Mouse (Mus musculus): ENCODE data around the gene Aebp2. TPM values are rescaled to one million over a fixed set of nuclear protein-coding genes. Genes with fewer than 3 reads are reported as not detected.

The Aebp2 gene
- polyA plus RNA-seq, 1 experiment from 2014 or later: 12.4 TPM

- Histone ChIP-seq H3K36me3 (ENCODE audit: control insufficient read depth, insufficient read depth, low read length) (no peaks in the 10 kb centered on the region), H3K4me3 (ENCODE audit: low read depth, low read length) (no peak overlapping the region), H3K4me1 (ENCODE audit: control insufficient read depth, insufficient read depth, low read length) (no peaks in the 10 kb centered on the region), H3K4me2 (no peak overlapping the region), H3K9ac (ENCODE audit: low read depth, low read length) (no peak overlapping the region), H3K27ac (ENCODE audit: low read depth, low read length) (no peak overlapping the region), H3K27me3 (ENCODE audit: control insufficient read depth, insufficient read depth, low read length) (no peaks in the 10 kb centered on the region), H3K9me3 (replicated peaks; ENCODE audit: control insufficient read depth, low read length) (no peaks in the 10 kb centered on the region)
- 80% methylated on average over 13 of the region's 13 CpGs for WGBS (ENCODE audit: insufficient replicate concordance)
- no peak for ATAC-seq (replicated peaks; ENCODE audit: insufficient number of reproducible peaks, low FRiP score, low TSS enrichment)
These were observed 10.5 kb upstream of the Aebp2 start for GRCm38 (mm10) chr6:140611893-140612473.

GRCm38 (mm10) chr6:140613822-140614221 lies 8.6 kb upstream of the Aebp2 start:
- Histone ChIP-seq H3K4me3 (ENCODE audit: low read depth, low read length) (no peak overlapping the region), H3K9me3 (replicated peaks; ENCODE audit: control insufficient read depth, low read length) (no peaks in the 10 kb centered on the region), H3K4me1 (ENCODE audit: control insufficient read depth, insufficient read depth, low read length) (no peaks in the 10 kb centered on the region), H3K36me3 (ENCODE audit: control insufficient read depth, insufficient read depth, low read length) (no peaks in the 10 kb centered on the region), H3K9ac (ENCODE audit: low read depth, low read length) (no peak overlapping the region), H3K27ac (ENCODE audit: low read depth, low read length) (no peak overlapping the region), H3K27me3 (ENCODE audit: control insufficient read depth, insufficient read depth, low read length) (no peaks in the 10 kb centered on the region), H3K4me2 (no peak overlapping the region)
- 77% methylated on average over 3 of the region's 3 CpGs for WGBS (ENCODE audit: insufficient replicate concordance)
- no peak for ATAC-seq (replicated peaks; ENCODE audit: insufficient number of reproducible peaks, low FRiP score, low TSS enrichment)

- Histone ChIP-seq H3K4me2 (no peak overlapping the region), H3K9me3 (replicated peaks; ENCODE audit: control insufficient read depth, low read length) (no peaks in the 10 kb centered on the region), H3K27me3 (ENCODE audit: control insufficient read depth, insufficient read depth, low read length) (no peaks in the 10 kb centered on the region), H3K4me1 (ENCODE audit: control insufficient read depth, insufficient read depth, low read length) (no peaks in the 10 kb centered on the region), H3K36me3 (ENCODE audit: control insufficient read depth, insufficient read depth, low read length) (no peaks in the 10 kb centered on the region), H3K9ac (ENCODE audit: low read depth, low read length) (no peak overlapping the region), H3K27ac (ENCODE audit: low read depth, low read length) (no peak overlapping the region), H3K4me3 (ENCODE audit: low read depth, low read length) (no peak overlapping the region)
- 67% methylated on average over 11 of the region's 11 CpGs for WGBS (ENCODE audit: insufficient replicate concordance)
- ATAC-seq (replicated peaks; ENCODE audit: insufficient number of reproducible peaks, low FRiP score, low TSS enrichment): no peak
These were observed 7.8 kb upstream of the Aebp2 start for GRCm38 (mm10) chr6:140614711-140615110.

DNA sequence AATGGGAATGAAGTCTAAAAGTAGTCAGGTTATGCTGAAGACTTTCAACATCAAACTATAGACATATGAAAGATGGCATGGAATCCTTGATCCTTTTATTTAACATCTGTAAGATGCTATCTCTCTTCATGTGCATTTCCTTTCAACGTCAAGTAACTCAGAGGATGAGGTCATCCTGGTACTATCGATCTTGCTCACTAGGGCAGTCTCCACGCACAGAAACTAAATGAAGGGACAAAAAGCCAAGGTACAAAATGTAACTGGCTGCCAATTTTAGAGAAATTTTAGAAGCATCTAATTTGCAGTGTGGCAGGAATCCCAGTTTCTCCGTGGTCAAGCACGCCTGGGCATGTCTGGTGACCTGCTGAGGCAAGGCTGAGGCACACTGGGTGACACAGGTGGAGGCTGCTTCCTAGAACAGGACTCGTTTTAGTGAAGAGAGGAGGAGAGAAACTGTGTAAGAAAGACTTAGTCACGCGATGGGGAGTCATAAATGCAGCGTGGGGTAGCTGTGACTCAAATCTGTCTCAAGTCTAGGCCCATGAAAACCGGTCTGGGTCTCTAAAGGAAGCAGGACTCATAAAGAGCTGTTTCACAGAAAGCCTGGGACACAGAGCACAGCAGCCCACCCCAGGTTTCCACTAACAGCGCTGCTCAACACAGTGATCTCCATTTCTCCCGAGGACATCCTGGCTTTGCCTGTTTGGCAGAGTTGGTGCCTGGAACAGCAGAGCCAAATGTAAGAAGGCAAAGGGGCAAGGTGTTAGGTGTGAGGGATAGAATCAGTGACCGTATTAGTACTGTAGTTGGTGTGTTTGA lies 1.7 kb upstream of the Aebp2 start:
- Histone ChIP-seq H3K27ac (ENCODE audit: low read depth, low read length) (no peak overlapping the region), H3K36me3 (ENCODE audit: control insufficient read depth, insufficient read depth, low read length) (no peaks in the 10 kb centered on the region)

DNA sequence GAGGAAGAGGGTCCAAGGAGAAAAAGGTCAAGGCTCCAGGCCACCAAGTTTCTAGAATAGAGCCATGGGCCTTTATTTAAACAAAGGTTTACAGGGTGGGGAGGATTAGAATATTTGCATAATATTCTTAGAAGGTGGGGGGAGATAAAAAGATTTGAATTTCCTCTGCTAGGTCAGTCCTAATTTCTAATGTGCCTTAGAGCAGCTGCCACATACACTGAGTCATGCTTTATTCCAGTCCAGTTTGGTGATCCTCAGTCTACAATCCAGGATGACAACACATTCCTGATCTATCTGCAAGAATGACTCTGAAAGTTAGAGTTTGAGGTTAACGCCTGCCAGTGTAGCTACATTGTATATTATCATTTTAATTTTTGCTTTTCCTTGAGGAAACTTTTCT lies 841 bp upstream of the Aebp2 start:
- Histone ChIP-seq H3K4me2 (no peak overlapping the region), H3K9me3 (replicated peaks; ENCODE audit: control insufficient read depth, low read length) (no peaks in the 10 kb centered on the region), H3K27ac (ENCODE audit: low read depth, low read length) (no peak overlapping the region), H3K4me1 (ENCODE audit: control insufficient read depth, insufficient read depth, low read length) (peaks cover 11% of the 10 kb centered on the region), H3K4me3 (ENCODE audit: low read depth, low read length) (no peak overlapping the region), H3K27me3 (ENCODE audit: control insufficient read depth, insufficient read depth, low read length) (no peaks in the 10 kb centered on the region), H3K9ac (ENCODE audit: low read depth, low read length) (no peak overlapping the region), H3K36me3 (ENCODE audit: control insufficient read depth, insufficient read depth, low read length) (no peaks in the 10 kb centered on the region)
- 82% methylated on average over 1 of the region's 1 CpGs for WGBS (ENCODE audit: insufficient replicate concordance)
- ATAC-seq (replicated peaks; ENCODE audit: insufficient number of reproducible peaks, low FRiP score, low TSS enrichment): no peak

More for the DNA sequence above, 1.7 kb upstream of the Aebp2 start:
- no peak overlapping the region for H3K4me3 ChIP-seq (ENCODE audit: low read depth, low read length)
- H3K9ac ChIP-seq (ENCODE audit: low read depth, low read length): no peak overlapping the region
- H3K4me2 ChIP-seq: no peak overlapping the region
- H3K9me3 ChIP-seq (replicated peaks; ENCODE audit: control insufficient read depth, low read length): no peaks in the 10 kb centered on the region
- peaks cover 3% of the 10 kb centered on the region for H3K4me1 ChIP-seq (ENCODE audit: control insufficient read depth, insufficient read depth, low read length)
- no peaks in the 10 kb centered on the region for H3K27me3 ChIP-seq (ENCODE audit: control insufficient read depth, insufficient read depth, low read length)
- WGBS (ENCODE audit: insufficient replicate concordance): 59% methylated on average over 13 of the region's 13 CpGs
- no peak for ATAC-seq (replicated peaks; ENCODE audit: insufficient number of reproducible peaks, low FRiP score, low TSS enrichment)

GRCm38 (mm10) chr6:140623226-140624095 lies 998 bp downstream of the Aebp2 start:
- H3K4me1 ChIP-seq (ENCODE audit: control insufficient read depth, insufficient read depth, low read length): peaks cover 18% of the 10 kb centered on the region
- peak overlapping the region; percentile 92 for H3K27ac ChIP-seq (ENCODE audit: low read depth, low read length)
- no peaks in the 10 kb centered on the region for H3K9me3 ChIP-seq (replicated peaks; ENCODE audit: control insufficient read depth, low read length)
- WGBS (ENCODE audit: insufficient replicate concordance): under 1% methylated on average over 62 of the region's 117 CpGs
- H3K36me3 ChIP-seq (ENCODE audit: control insufficient read depth, insufficient read depth, low read length): no peaks in the 10 kb centered on the region
- ATAC-seq (replicated peaks; ENCODE audit: insufficient number of reproducible peaks, low FRiP score, low TSS enrichment): peak; percentile 89
- H3K4me3 ChIP-seq (ENCODE audit: low read depth, low read length): peak overlapping the region; percentile 69
- H3K27me3 ChIP-seq (ENCODE audit: control insufficient read depth, insufficient read depth, low read length): no peaks in the 10 kb centered on the region
- peak overlapping the region; percentile 66 for H3K4me2 ChIP-seq
- peak overlapping the region; percentile 95 for H3K9ac ChIP-seq (ENCODE audit: low read depth, low read length)

- Histone ChIP-seq H3K27ac (ENCODE audit: low read depth, low read length) (peak overlapping the region; percentile 92), H3K9ac (ENCODE audit: low read depth, low read length) (peak overlapping the region; percentile 95), H3K4me3 (ENCODE audit: low read depth, low read length) (peak overlapping the region; percentile 69), H3K9me3 (replicated peaks; ENCODE audit: control insufficient read depth, low read length) (no peaks in the 10 kb centered on the region), H3K4me2 (peak overlapping the region; percentile 66), H3K4me1 (ENCODE audit: control insufficient read depth, insufficient read depth, low read length) (peaks cover 18% of the 10 kb centered on the region), H3K36me3 (ENCODE audit: control insufficient read depth, insufficient read depth, low read length) (no peaks in the 10 kb centered on the region), H3K27me3 (ENCODE audit: control insufficient read depth, insufficient read depth, low read length) (no peaks in the 10 kb centered on the region)
- WGBS (ENCODE audit: insufficient replicate concordance): under 1% methylated on average over 70 of the region's 80 CpGs
- ATAC-seq (replicated peaks; ENCODE audit: insufficient number of reproducible peaks, low FRiP score, low TSS enrichment): peak; percentile 39
These were observed 1.9 kb downstream of the Aebp2 start for GRCm38 (mm10) chr6:140624096-140625051.

Measured in heart, embryonic 11.5 days (tissue).